Mouse (Mus musculus) kidney, postnatal 4 days (tissue): ENCODE data around the gene Olfr618.
"Not testable (repeated sequence)": the region's sequence is repeated elsewhere in the genome, so short reads cannot be mapped to it uniquely, and the experiment has no call there.

Experiments
- DNase-seq, 2 experiments: peaks; one replicate each; pipeline ENCODE4 v3.0.0; 2021; ENCODE audit warnings: mixed read lengths in 2 of 2

Gene Olfr618

DNA sequence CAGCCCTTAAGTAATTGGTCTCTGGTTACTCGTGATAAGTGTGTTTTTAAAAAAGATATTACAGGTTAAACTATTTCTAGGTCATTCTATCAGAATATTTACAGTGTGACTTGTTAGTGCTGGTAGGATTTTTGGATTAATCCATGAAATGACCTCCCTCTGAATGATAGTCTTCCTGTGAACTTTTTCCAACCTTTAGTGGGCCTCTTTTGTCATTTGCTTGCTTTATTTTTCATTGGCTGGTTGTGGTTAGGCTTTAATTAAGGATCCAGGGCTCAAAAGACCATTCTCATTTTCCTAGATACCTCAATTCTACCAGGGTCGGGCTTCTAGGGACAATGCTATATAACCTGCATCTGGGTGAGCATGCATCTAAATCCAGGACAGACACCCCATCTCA, at the start of gene Olfr618:
Gene Olfr618, plus strand, starts transcription at position 301 of the 400 bp plus-strand sequence.
- DNase-seq: no peak

DNA sequence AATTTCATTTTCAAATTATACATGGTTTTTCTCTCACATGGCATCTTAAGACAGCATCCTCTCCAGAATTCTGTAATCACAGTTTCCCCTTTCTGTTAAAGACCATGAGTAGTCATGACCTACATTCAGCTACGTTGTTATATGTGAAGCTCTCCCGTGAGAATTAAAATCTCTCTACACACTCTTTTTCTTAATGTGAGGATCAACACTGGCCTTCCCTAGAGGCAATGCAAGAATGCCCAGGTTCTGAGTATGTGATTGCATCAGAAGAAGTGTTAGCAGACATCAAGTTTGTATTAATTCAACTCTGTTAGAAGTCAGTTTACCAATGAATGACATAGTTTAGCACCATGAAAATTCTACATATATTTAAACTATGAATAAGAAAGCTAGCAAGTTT, 47.3 kb upstream of the Olfr618 start, which contains the start of gene Olfr612:
Gene Olfr612, minus strand, starts transcription at position 101 of the 400 bp plus-strand sequence.
- DNase-seq: not testable (repeated sequence)

DNA sequence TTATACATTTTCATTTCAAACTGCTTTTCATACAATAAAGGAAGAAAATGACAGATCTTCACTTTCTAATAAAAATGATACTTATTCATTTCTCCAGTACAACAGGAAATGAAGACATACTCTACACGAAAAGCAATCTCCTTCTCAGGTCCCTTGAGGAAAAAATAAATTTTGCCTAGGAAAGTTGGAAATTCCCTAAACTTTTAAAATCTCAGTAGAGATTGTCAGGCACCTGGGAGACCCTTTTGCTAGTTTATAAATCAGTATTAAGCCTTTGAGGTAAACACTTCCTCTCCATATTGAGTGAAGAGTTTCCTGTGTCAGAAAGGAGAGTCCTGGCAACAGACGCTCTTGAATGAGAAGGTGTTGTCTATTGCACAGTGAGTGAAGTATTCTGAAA, 42.1 kb upstream of the Olfr618 start, which contains the start of gene Olfr613:
Gene Olfr613, plus strand, starts transcription at position 301 of the 400 bp plus-strand sequence.
- no peak for DNase-seq

DNA sequence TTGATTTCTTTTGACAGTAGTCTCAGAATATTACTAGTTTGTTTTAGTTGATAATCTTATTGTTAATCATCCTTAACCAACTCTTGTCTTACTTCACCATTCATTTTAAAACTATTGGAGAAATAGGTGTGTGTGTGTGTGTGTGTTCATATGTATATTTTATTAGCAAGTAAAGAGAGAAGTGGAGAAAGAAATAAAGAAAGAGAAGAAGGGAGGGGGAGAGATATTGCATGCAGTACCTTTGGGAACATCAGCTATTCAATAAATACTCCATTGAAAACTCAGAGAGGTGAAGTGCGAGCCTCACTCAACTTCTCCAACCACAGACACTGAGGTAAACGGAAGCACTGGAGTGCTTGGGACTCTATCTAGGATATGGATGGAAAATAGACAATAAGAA, 34.1 kb upstream of the Olfr618 start, which contains the start of gene Olfr615:
Gene Olfr615, plus strand, starts transcription at position 301 of the 400 bp plus-strand sequence.
- DNase-seq: no peak

DNA sequence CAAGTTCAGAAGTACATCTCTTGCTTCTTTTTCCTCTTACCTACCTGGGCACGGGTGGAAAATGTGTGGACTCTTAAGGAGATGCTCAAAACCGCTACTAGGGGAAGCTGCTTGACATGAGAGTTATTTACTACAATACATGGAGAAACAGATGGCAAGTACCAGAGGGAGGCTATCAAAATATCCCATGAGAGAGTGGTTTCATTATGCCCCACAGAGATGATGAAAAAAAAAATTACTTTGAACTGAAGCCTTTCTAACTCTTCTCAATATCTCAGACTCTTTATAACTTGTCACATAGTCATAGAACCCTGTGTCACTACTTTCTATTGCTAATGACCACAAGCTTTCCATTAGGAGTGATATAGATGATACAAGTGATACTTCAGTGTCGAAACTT, 20.9 kb upstream of the Olfr618 start, which contains the start of gene Olfr616:
Gene Olfr616, minus strand, starts transcription at position 101 of the 400 bp plus-strand sequence.
- DNase-seq: no peak

DNA sequence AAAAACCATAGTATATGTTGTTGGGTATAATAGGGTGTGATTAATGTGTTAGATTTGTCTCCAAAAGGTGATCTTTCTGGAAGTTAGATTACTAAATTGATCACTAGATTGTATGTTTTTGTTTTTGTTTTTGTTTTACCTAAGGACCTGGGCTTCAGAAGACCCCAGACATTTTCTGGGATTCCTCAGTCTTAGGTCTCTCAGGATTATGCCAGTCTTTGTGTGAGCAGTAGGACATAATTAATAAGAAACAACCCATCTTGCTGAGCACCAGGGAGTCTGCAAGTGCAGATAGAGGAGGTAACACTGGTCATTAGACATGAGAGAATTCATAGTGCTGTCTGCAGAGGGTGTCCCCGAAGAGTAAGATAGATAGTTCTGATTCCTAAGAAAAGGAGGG, 17.1 kb upstream of the Olfr618 start, which contains the start of gene Olfr617:
Gene Olfr617, plus strand, starts transcription at position 301 of the 400 bp plus-strand sequence.
- no peak for DNase-seq

DNA sequence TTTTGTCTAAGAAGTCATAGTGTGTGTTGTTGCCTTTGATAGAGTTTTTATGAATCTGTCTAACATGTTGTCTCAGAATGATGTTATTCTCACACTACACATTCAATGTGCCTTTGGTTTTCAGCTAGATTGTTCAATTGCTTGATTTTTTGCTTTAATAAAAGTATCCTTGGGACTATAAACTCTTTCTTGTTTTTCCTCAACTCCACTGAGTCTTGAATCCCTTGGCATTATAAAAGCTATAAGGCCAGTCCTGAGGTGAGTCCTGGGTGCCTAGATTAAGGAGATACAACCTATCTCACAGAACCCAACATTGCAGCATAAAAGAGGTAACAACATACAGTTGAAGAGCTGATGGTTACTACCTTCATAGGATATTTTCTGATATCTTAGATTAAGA, 10.4 kb downstream of the Olfr618 start, which contains the start of gene Olfr619:
Gene Olfr619, plus strand, starts transcription at position 301 of the 400 bp plus-strand sequence.
- no peak for DNase-seq

DNA sequence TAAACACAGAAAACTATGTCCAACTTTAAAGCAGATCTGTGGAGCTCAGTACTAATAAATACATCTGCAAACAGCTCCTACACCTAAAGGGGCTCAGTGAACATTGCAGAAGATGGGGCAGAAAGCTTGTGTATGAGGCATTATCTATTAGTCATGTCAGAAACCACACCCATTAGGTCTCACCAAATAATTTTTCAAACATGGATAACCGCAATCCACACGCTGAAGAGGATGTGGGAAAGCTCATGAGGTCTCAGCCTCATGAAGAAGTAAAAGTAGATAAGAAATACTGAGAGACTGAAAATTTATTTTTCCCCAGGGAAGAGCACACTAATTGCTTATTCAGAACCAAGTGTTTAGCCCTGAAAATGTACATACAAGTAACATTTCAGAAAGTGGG, 17.5 kb downstream of the Olfr618 start:
- no peak for DNase-seq

DNA sequence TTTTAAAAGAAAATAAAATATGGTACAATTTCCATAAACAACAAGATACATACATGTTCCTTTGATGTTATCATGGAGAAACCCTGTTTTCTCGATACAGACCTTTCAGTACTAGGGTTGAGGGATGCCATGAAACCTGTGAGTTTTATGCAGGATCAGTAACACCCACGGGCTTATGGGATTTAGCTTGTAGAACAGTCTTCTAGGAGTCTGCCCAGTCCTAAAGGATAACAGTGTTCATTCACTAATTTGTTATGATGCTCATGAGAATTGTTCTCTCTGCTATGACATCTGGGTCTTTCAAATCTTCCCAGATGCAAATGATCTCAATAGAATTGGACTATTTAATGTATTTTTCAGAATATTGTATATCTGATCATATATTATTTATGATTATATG, 22.5 kb downstream of the Olfr618 start, which contains the start of gene Olfr620:
Gene Olfr620, minus strand, starts transcription at position 101 of the 400 bp plus-strand sequence.
- no peak for DNase-seq

DNA sequence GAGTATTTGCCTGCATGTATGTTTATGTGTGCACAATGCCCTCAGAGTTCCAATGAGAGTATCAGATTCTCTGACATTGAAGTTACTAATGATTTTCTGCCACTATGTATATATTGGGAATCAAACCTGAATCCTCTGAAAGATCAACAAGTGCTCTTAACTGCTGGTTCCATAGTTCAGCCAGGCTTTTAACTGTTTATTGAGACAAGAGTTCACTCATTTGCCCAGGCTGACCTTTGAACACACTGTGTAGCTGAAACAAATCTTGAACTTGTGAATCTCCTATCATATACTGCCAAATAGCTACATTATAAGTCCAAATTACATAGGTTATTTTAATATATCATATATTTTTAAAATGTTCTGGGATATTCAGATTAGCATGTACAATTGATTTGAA, 46.9 kb downstream of the Olfr618 start:
- DNase-seq: no peak

DNA sequence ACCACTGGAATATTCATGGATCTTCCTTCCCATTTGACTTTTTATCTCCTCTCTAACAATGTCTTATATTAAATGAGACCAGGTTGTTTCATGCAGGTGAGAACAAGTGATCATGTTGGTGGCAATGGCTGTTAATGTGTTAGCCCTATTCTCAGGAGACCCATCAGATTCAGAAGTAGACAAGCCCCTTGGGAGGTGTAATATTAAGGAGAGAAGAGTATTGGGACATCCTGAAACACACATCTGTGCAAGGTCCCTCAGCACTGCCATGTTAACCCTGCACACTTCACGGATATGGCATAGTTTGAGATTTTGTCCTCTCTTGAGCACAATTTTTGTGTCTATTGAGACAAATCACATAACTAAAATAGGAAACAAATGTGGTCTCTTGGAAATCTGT, 52.7 kb downstream of the Olfr618 start, which contains the start of gene Olfr622:
Gene Olfr622, minus strand, starts transcription at position 101 of the 400 bp plus-strand sequence.
- no peak for DNase-seq

DNA sequence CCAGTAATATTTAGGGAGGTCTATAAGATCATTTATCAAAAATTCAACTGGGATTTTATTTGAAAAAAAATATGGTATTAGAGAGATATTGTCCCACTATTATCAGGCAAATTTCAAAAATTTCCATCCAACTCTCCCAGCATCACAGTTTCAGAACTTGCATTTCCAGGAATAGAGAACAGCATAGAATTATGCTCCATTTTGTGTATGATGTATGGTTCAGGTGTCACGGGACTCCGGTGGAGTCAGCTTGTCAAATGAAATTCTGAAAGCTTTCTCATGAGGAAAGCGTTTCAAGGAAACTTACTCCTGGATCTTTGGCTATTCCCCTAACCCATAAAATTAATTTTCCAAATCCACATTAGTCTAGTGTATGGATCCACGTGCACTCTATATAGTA, 54.2 kb downstream of the Olfr618 start:
- no peak for DNase-seq
